Mouse (Mus musculus): ENCODE measurements around the gene Nrg3. TPM values are rescaled to one million over a fixed set of nuclear protein-coding genes. Genes with fewer than 3 reads are reported as not detected.

Nrg3 gene
- polyA plus RNA-seq, 1 experiment from 2014 or later = not detected

GRCm38 (mm10) chr14:38702596-38703393 is 770.1 kb downstream of the Nrg3 start:
- DNase-seq (ENCODE audit: low spot score) (no peak), ATAC-seq (ENCODE audit: insufficient number of reproducible peaks, low FRiP score, low TSS enrichment, low read depth) (no peak)
- Histone ChIP-seq H3K36me3 (ENCODE audit: control insufficient read depth, insufficient read depth, low read length) (no peaks in the 10 kb centered on the region), H3K9ac (ENCODE audit: low read length) (no peak overlapping the region), H3K9me3 (ENCODE audit: control insufficient read depth, low read length) (no peaks in the 10 kb centered on the region), H3K27ac (replicated peaks; ENCODE audit: low read depth, low read length) (no peak overlapping the region), H3K4me2 (ENCODE audit: low read depth, severe bottlenecking) (no peak overlapping the region), H3K27me3 (ENCODE audit: control insufficient read depth, insufficient read depth, low read length) (no peaks in the 10 kb centered on the region), H3K4me1 (ENCODE audit: control insufficient read depth, insufficient read depth, low read length) (no peaks in the 10 kb centered on the region), H3K4me3 (ENCODE audit: low read depth, low read length) (no peak overlapping the region)
- 89% methylated on average over 9 of the region's 9 CpGs for WGBS

- Histone ChIP-seq H3K9me3 (ENCODE audit: control insufficient read depth, low read length) (no peaks in the 10 kb centered on the region), H3K27ac (replicated peaks; ENCODE audit: low read depth, low read length) (no peak overlapping the region), H3K4me1 (ENCODE audit: control insufficient read depth, insufficient read depth, low read length) (no peaks in the 10 kb centered on the region), H3K4me2 (ENCODE audit: low read depth, severe bottlenecking) (no peak overlapping the region), H3K4me3 (ENCODE audit: low read depth, low read length) (no peak overlapping the region), H3K36me3 (ENCODE audit: control insufficient read depth, insufficient read depth, low read length) (no peaks in the 10 kb centered on the region), H3K27me3 (ENCODE audit: control insufficient read depth, insufficient read depth, low read length) (no peaks in the 10 kb centered on the region), H3K9ac (ENCODE audit: low read length) (no peak overlapping the region)
- DNase-seq (ENCODE audit: low spot score) = no peak
- ATAC-seq (ENCODE audit: insufficient number of reproducible peaks, low FRiP score, low TSS enrichment, low read depth) = no peak
- WGBS = 50% methylated on average over 1 of the region's 1 CpGs
These were observed 771.5 kb downstream of the Nrg3 start for GRCm38 (mm10) chr14:38701413-38701812.

- 89% methylated on average over 3 of the region's 3 CpGs for WGBS
- Histone ChIP-seq H3K4me3 (ENCODE audit: low read depth, low read length) (no peak overlapping the region), H3K36me3 (ENCODE audit: control insufficient read depth, insufficient read depth, low read length) (no peaks in the 10 kb centered on the region), H3K9ac (ENCODE audit: low read length) (no peak overlapping the region), H3K27me3 (ENCODE audit: control insufficient read depth, insufficient read depth, low read length) (no peaks in the 10 kb centered on the region), H3K27ac (replicated peaks; ENCODE audit: low read depth, low read length) (no peak overlapping the region), H3K4me1 (ENCODE audit: control insufficient read depth, insufficient read depth, low read length) (no peaks in the 10 kb centered on the region), H3K4me2 (ENCODE audit: low read depth, severe bottlenecking) (no peak overlapping the region), H3K9me3 (ENCODE audit: control insufficient read depth, low read length) (no peaks in the 10 kb centered on the region)
- ATAC-seq (ENCODE audit: insufficient number of reproducible peaks, low FRiP score, low TSS enrichment, low read depth) (no peak), DNase-seq (ENCODE audit: low spot score) (no peak)
These were observed 771.9 kb downstream of the Nrg3 start for GRCm38 (mm10) chr14:38700972-38701371.

GRCm38 (mm10) chr14:38659973-38660372 is 812.9 kb downstream of the Nrg3 start:
- Histone ChIP-seq H3K4me2 (ENCODE audit: low read depth, severe bottlenecking) (no peak overlapping the region), H3K4me3 (ENCODE audit: low read depth, low read length) (no peak overlapping the region), H3K4me1 (ENCODE audit: control insufficient read depth, insufficient read depth, low read length) (no peaks in the 10 kb centered on the region), H3K27me3 (ENCODE audit: control insufficient read depth, insufficient read depth, low read length) (no peaks in the 10 kb centered on the region), H3K9me3 (ENCODE audit: control insufficient read depth, low read length) (no peaks in the 10 kb centered on the region), H3K36me3 (ENCODE audit: control insufficient read depth, insufficient read depth, low read length) (no peaks in the 10 kb centered on the region), H3K9ac (ENCODE audit: low read length) (no peak overlapping the region), H3K27ac (replicated peaks; ENCODE audit: low read depth, low read length) (no peak overlapping the region)
- 56% methylated on average over 1 of the region's 1 CpGs for WGBS
- ATAC-seq (ENCODE audit: insufficient number of reproducible peaks, low FRiP score, low TSS enrichment, low read depth) (no peak), DNase-seq (ENCODE audit: low spot score) (no peak)

- H3K4me3 ChIP-seq (ENCODE audit: low read depth, low read length) = no peak overlapping the region
- no peaks in the 10 kb centered on the region for H3K4me1 ChIP-seq (ENCODE audit: control insufficient read depth, insufficient read depth, low read length)
- H3K27me3 ChIP-seq (ENCODE audit: control insufficient read depth, insufficient read depth, low read length) = no peaks in the 10 kb centered on the region
- ATAC-seq (ENCODE audit: insufficient number of reproducible peaks, low FRiP score, low TSS enrichment, low read depth) = no peak
- 87% methylated on average over 3 of the region's 3 CpGs for WGBS
- H3K27ac ChIP-seq (replicated peaks; ENCODE audit: low read depth, low read length) = no peak overlapping the region
- no peaks in the 10 kb centered on the region for H3K9me3 ChIP-seq (ENCODE audit: control insufficient read depth, low read length)
- H3K4me2 ChIP-seq (ENCODE audit: low read depth, severe bottlenecking) = no peak overlapping the region
- H3K9ac ChIP-seq (ENCODE audit: low read length) = no peak overlapping the region
- no peaks in the 10 kb centered on the region for H3K36me3 ChIP-seq (ENCODE audit: control insufficient read depth, insufficient read depth, low read length)
- no peak for DNase-seq (ENCODE audit: low spot score)
These were observed 835.8 kb downstream of the Nrg3 start for GRCm38 (mm10) chr14:38637070-38637469.

- Histone ChIP-seq H3K4me3 (ENCODE audit: low read depth, low read length) (no peak overlapping the region), H3K36me3 (ENCODE audit: control insufficient read depth, insufficient read depth, low read length) (no peaks in the 10 kb centered on the region), H3K4me1 (ENCODE audit: control insufficient read depth, insufficient read depth, low read length) (no peaks in the 10 kb centered on the region), H3K27ac (replicated peaks; ENCODE audit: low read depth, low read length) (no peak overlapping the region), H3K9ac (ENCODE audit: low read length) (no peak overlapping the region), H3K4me2 (ENCODE audit: low read depth, severe bottlenecking) (no peak overlapping the region), H3K27me3 (ENCODE audit: control insufficient read depth, insufficient read depth, low read length) (no peaks in the 10 kb centered on the region), H3K9me3 (ENCODE audit: control insufficient read depth, low read length) (no peaks in the 10 kb centered on the region)
- DNase-seq (ENCODE audit: low spot score) (no peak), ATAC-seq (ENCODE audit: insufficient number of reproducible peaks, low FRiP score, low TSS enrichment, low read depth) (no peak)
- WGBS = 96% methylated on average over 3 of the region's 3 CpGs
These were observed 842.8 kb downstream of the Nrg3 start for GRCm38 (mm10) chr14:38630114-38630513.

GRCm38 (mm10) chr14:38629671-38630070 is 843.2 kb downstream of the Nrg3 start:
- Histone ChIP-seq H3K27me3 (ENCODE audit: control insufficient read depth, insufficient read depth, low read length) (no peaks in the 10 kb centered on the region), H3K36me3 (ENCODE audit: control insufficient read depth, insufficient read depth, low read length) (no peaks in the 10 kb centered on the region), H3K9me3 (ENCODE audit: control insufficient read depth, low read length) (no peaks in the 10 kb centered on the region), H3K4me1 (ENCODE audit: control insufficient read depth, insufficient read depth, low read length) (no peaks in the 10 kb centered on the region), H3K4me3 (ENCODE audit: low read depth, low read length) (no peak overlapping the region), H3K27ac (replicated peaks; ENCODE audit: low read depth, low read length) (no peak overlapping the region), H3K4me2 (ENCODE audit: low read depth, severe bottlenecking) (no peak overlapping the region), H3K9ac (ENCODE audit: low read length) (no peak overlapping the region)
- ATAC-seq (ENCODE audit: insufficient number of reproducible peaks, low FRiP score, low TSS enrichment, low read depth) (no peak), DNase-seq (ENCODE audit: low spot score) (no peak)

- H3K9me3 ChIP-seq (ENCODE audit: control insufficient read depth, low read length) = no peaks in the 10 kb centered on the region
- no peak overlapping the region for H3K9ac ChIP-seq (ENCODE audit: low read length)
- WGBS = 75% methylated on average over 2 of the region's 2 CpGs
- H3K27ac ChIP-seq (replicated peaks; ENCODE audit: low read depth, low read length) = no peak overlapping the region
- H3K36me3 ChIP-seq (ENCODE audit: control insufficient read depth, insufficient read depth, low read length) = no peaks in the 10 kb centered on the region
- ATAC-seq (ENCODE audit: insufficient number of reproducible peaks, low FRiP score, low TSS enrichment, low read depth) = no peak
- no peak for DNase-seq (ENCODE audit: low spot score)
- H3K4me1 ChIP-seq (ENCODE audit: control insufficient read depth, insufficient read depth, low read length) = no peaks in the 10 kb centered on the region
- no peaks in the 10 kb centered on the region for H3K27me3 ChIP-seq (ENCODE audit: control insufficient read depth, insufficient read depth, low read length)
- H3K4me2 ChIP-seq (ENCODE audit: low read depth, severe bottlenecking) = no peak overlapping the region
- no peak overlapping the region for H3K4me3 ChIP-seq (ENCODE audit: low read depth, low read length)
These were observed 843.8 kb downstream of the Nrg3 start for GRCm38 (mm10) chr14:38628862-38629619.
